Mouse (Mus musculus) gastrocnemius, adult 8-10 months (tissue): ENCODE measurements at regions not wholly inside any gene's neighbourhood (a gene's known extent, or its start where the extent isn't known, plus 50 kb on each side); places are given as distances from the start of the nearest gene placed in this dataset.

Experiments used
- DNase-seq, 2 experiments: peaks; one replicate each; pipeline ENCODE4 v3.0.0; 2022; ENCODE audit warnings: low spot score in 2 of 2

GRCm38 (mm10) chr1:189092819-189093218 lies 85.2 kb upstream of the Kctd3 start:
- DNase-seq, result no peak

- DNase-seq, result no peak
Observed at GRCm38 (mm10) chr1:189085245-189085644, 77.6 kb upstream of the Kctd3 start.

GRCm38 (mm10) chr1:189081267-189081666 lies 73.6 kb upstream of the Kctd3 start:
- DNase-seq, result no peak

- peak in 1 of 2 experiments; percentile 9 for DNase-seq
Observed at GRCm38 (mm10) chr1:189080797-189081196, 73.2 kb upstream of the Kctd3 start.

- no peak for DNase-seq
Observed at GRCm38 (mm10) chr1:189079451-189080410, 72.1 kb upstream of the Kctd3 start.

GRCm38 (mm10) chr1:189077861-189078260 lies 70.2 kb upstream of the Kctd3 start:
- DNase-seq, result no peak

- DNase-seq, result no peak
Observed at GRCm38 (mm10) chr1:189076276-189076675, 68.6 kb upstream of the Kctd3 start.

- DNase-seq, result no peak
Observed at GRCm38 (mm10) chr1:189075671-189076070, 68.0 kb upstream of the Kctd3 start.

GRCm38 (mm10) chr1:189072516-189072915 lies 64.9 kb upstream of the Kctd3 start:
- no peak for DNase-seq

- no peak for DNase-seq
Observed at GRCm38 (mm10) chr1:189068204-189068603, 60.6 kb upstream of the Kctd3 start.

GRCm38 (mm10) chr1:189067204-189067960 lies 59.7 kb upstream of the Kctd3 start:
- no peak for DNase-seq

GRCm38 (mm10) chr1:189066446-189067151 lies 59.0 kb upstream of the Kctd3 start:
- DNase-seq, result no peak

GRCm38 (mm10) chr1:189065152-189065910 lies 57.7 kb upstream of the Kctd3 start:
- no peak for DNase-seq

- no peak for DNase-seq
Observed at GRCm38 (mm10) chr1:189064629-189065028, 57.0 kb upstream of the Kctd3 start.

- DNase-seq, result no peak
Observed at GRCm38 (mm10) chr1:189063699-189064098, 56.1 kb upstream of the Kctd3 start.

- no peak for DNase-seq
Observed at GRCm38 (mm10) chr1:189063209-189063608, 55.6 kb upstream of the Kctd3 start.
